Mouse (Mus musculus) gastrocnemius, postnatal 25 days (tissue): ENCODE results near the gene Asb5. TPM values are rescaled to one million over a fixed set of nuclear protein-coding genes. Genes with fewer than 3 reads are reported as not detected.
"Not testable (repeated sequence)": the region's sequence is repeated elsewhere in the genome, so short reads cannot be mapped to it uniquely, and the experiment has no call there.

Source experiments
- DNase-seq: peaks from one replicate; pipeline ENCODE4 v3.0.0; 2022
- total RNA-seq, 2 experiments: library from RNA; stranded (reverse); gene quantifications; 1 replicate in 1 of 2; 2 replicates in 1 of 2; pipeline ENCODE4 v1.2.3; 2021

Asb5 gene
- total RNA-seq, 2 experiments from 2014 or later, result 122 to 163 TPM

GRCm38 (mm10) chr8:54537285-54537684 lies 7.9 kb downstream of the Asb5 start:
- no peak for DNase-seq

GRCm38 (mm10) chr8:54541331-54541730 lies 12.0 kb downstream of the Asb5 start:
- DNase-seq, result no peak

GRCm38 (mm10) chr8:54548383-54548782 lies 19.0 kb downstream of the Asb5 start:
- DNase-seq, result no peak

- DNase-seq, result peak; percentile 54
Measured at GRCm38 (mm10) chr8:54550026-54550574, 20.7 kb downstream of the Asb5 start.

- DNase-seq, result no peak
Measured at GRCm38 (mm10) chr8:54554921-54555320, 25.5 kb downstream of the Asb5 start.

- no peak for DNase-seq
Measured at GRCm38 (mm10) chr8:54562137-54562536, 32.8 kb downstream of the Asb5 start.

- DNase-seq, result no peak
Measured at GRCm38 (mm10) chr8:54565181-54565580, 35.8 kb downstream of the Asb5 start.

- no peak for DNase-seq
Measured at GRCm38 (mm10) chr8:54565603-54566260, 36.4 kb downstream of the Asb5 start.

GRCm38 (mm10) chr8:54567168-54567567 lies 37.8 kb downstream of the Asb5 start:
- DNase-seq, result no peak

- DNase-seq, result peak; percentile 25
Measured at GRCm38 (mm10) chr8:54570618-54571609, 41.5 kb downstream of the Asb5 start.

- peak; percentile 31 for DNase-seq
Measured at GRCm38 (mm10) chr8:54581436-54581835, 52.1 kb downstream of the Asb5 start.

- DNase-seq, result no peak
Measured at GRCm38 (mm10) chr8:54582886-54583285, 53.5 kb downstream of the Asb5 start.

- no peak for DNase-seq
Measured at GRCm38 (mm10) chr8:54594634-54595033, 65.3 kb downstream of the Asb5 start.

GRCm38 (mm10) chr8:54596051-54596450 lies 66.7 kb downstream of the Asb5 start:
- no peak for DNase-seq

GRCm38 (mm10) chr8:54596940-54597339 lies 67.6 kb downstream of the Asb5 start:
- no peak for DNase-seq

GRCm38 (mm10) chr8:54597386-54597785 lies 68.0 kb downstream of the Asb5 start:
- DNase-seq, result no peak

- DNase-seq, result no peak
Measured at GRCm38 (mm10) chr8:54600671-54601251, 71.4 kb downstream of the Asb5 start, which contains the start of gene Spata4. Spata4 (plus strand) TSS chr8:54600781.

GRCm38 (mm10) chr8:54603440-54603839 lies 74.1 kb downstream of the Asb5 start:
- DNase-seq, result no peak

GRCm38 (mm10) chr8:54609336-54609735 lies 80.0 kb downstream of the Asb5 start:
- DNase-seq, result peak; percentile 33

GRCm38 (mm10) chr8:54610238-54610637 lies 80.9 kb downstream of the Asb5 start:
- peak; percentile 57 for DNase-seq

GRCm38 (mm10) chr8:54616710-54617109 lies 87.3 kb downstream of the Asb5 start:
- not testable (repeated sequence) for DNase-seq
